Mouse (Mus musculus): ENCODE data around the gene Socs3. TPM values are rescaled to one million over a fixed set of nuclear protein-coding genes. Genes with fewer than 3 reads are reported as not detected.

Socs3 gene
- polyA plus RNA-seq, 1 experiment from 2014 or later = 8.2 TPM

DNA sequence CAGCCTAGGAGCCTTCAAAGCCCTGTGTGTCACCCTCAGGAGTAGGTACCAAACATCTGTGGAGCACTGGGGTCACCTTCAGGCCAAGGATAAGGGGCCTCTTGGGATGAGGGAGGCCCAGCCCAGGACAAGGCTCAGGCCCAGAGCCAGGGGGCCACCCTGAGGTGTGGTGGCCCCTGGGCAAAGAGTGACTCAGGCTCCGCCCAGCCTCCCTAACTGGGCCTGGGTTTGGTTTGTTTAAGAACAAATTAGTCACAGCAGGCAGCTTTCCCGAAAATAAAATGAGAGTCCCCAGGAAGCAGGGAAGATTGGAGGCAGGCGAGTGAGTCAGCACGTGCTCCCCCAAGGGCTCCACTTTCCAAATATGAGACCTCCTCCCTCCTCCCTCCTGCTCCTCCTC, 37.7 kb downstream of the Socs3 start:
- H3K27me3 ChIP-seq (ENCODE audit: control insufficient read depth, insufficient read depth, low read length) = peaks cover 13% of the 10 kb centered on the region
- peaks cover 34% of the 10 kb centered on the region for H3K4me1 ChIP-seq (ENCODE audit: control insufficient read depth, insufficient read depth, low read length)
- peak overlapping the region; percentile 11; the same call in 1 of the 2 replicates for H3K27ac ChIP-seq (ENCODE audit: low read length)
- H3K36me3 ChIP-seq (ENCODE audit: control insufficient read depth, insufficient read depth) = no peaks in the 10 kb centered on the region
- no peak overlapping the region for H3K4me3 ChIP-seq (ENCODE audit: low read length)
- no peak overlapping the region for H3K9ac ChIP-seq (ENCODE audit: low read length)
- 50% methylated on average over 4 of the region's 4 CpGs for WGBS
- no peak for ATAC-seq (replicated peaks; ENCODE audit: extremely low read depth, insufficient read depth, low FRiP score)
- H3K4me2 ChIP-seq (ENCODE audit: low read depth, low read length) = no peak overlapping the region
- no peaks in the 10 kb centered on the region for H3K9me3 ChIP-seq (replicated peaks; ENCODE audit: control insufficient read depth, low read length)

DNA sequence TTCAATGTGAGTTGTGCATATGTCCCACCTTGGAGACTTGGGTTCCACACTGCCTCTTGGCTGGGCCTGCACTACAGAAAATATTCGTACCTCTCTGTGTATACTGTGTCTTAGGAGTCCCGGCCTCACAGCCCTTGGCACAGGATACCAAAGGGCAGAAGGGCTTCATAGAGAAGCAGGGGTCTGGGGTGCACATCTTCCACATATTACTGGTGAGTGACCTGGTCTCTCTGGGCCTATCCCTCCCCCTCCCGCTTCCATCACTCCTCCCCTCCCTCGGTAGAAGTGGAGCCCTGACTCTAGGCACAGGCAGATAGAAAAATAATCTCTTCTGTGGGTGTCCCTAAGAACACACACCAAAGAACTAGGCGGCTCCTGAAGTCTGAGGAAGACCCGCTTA, 38.3 kb downstream of the Socs3 start:
- ATAC-seq (replicated peaks; ENCODE audit: extremely low read depth, insufficient read depth, low FRiP score) = no peak
- peaks cover 32% of the 10 kb centered on the region for H3K4me1 ChIP-seq (ENCODE audit: control insufficient read depth, insufficient read depth, low read length)
- H3K9me3 ChIP-seq (replicated peaks; ENCODE audit: control insufficient read depth, low read length) = no peaks in the 10 kb centered on the region
- 75% methylated on average over 6 of the region's 6 CpGs for WGBS
- no peak overlapping the region for H3K4me2 ChIP-seq (ENCODE audit: low read depth, low read length)
- 0 out of 2 replicates have a peak overlapping the region, but pooled peaks have one; percentile 11 for H3K27ac ChIP-seq (ENCODE audit: low read length)
- no peak overlapping the region for H3K4me3 ChIP-seq (ENCODE audit: low read length)
- H3K9ac ChIP-seq (ENCODE audit: low read length) = no peak overlapping the region
- peaks cover 13% of the 10 kb centered on the region for H3K27me3 ChIP-seq (ENCODE audit: control insufficient read depth, insufficient read depth, low read length)
- no peaks in the 10 kb centered on the region for H3K36me3 ChIP-seq (ENCODE audit: control insufficient read depth, insufficient read depth)

DNA sequence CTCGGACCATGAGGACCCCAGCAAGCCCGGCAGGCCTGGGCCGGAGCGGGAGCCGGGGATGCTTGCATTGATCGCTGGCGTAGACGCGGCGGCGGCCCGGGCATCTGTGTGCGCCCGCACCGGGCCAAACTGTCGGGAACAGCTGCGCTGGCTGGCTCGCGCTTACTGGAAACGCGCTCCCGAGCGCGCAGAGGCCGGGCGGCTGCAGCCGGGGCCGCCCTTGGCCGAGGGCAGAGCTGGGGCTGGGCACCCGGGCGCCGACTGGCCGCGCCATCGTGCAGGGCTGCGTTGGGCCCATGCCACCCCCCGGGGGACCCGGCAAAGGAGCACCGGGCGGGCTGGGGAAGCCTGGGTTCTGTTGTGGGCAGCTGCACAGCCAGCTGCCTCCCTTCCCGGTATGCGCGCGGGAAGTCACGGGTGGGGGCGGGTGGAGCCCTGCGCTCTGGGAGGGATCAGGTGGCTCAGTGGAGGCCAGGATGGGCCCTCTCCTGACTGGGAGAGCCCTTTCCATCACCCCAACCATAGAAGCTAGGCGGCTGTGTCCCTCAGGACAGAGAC, 39.0 kb downstream of the Socs3 start:
- Histone ChIP-seq H3K4me3 (ENCODE audit: low read length) (peak overlapping the region; percentile 55), H3K4me2 (ENCODE audit: low read depth, low read length) (peak overlapping the region; percentile 85), H3K27ac (ENCODE audit: low read length) (no peak overlapping the region), H3K9me3 (replicated peaks; ENCODE audit: control insufficient read depth, low read length) (no peaks in the 10 kb centered on the region), H3K27me3 (ENCODE audit: control insufficient read depth, insufficient read depth, low read length) (peaks cover 13% of the 10 kb centered on the region), H3K36me3 (ENCODE audit: control insufficient read depth, insufficient read depth) (no peaks in the 10 kb centered on the region), H3K4me1 (ENCODE audit: control insufficient read depth, insufficient read depth, low read length) (peaks cover 25% of the 10 kb centered on the region), H3K9ac (ENCODE audit: low read length) (peak overlapping the region; percentile 69)
- peak; percentile 30; the same call in 1 of the 2 replicates for ATAC-seq (replicated peaks; ENCODE audit: extremely low read depth, insufficient read depth, low FRiP score)
- 2% methylated on average over 48 of the region's 48 CpGs for WGBS

DNA sequence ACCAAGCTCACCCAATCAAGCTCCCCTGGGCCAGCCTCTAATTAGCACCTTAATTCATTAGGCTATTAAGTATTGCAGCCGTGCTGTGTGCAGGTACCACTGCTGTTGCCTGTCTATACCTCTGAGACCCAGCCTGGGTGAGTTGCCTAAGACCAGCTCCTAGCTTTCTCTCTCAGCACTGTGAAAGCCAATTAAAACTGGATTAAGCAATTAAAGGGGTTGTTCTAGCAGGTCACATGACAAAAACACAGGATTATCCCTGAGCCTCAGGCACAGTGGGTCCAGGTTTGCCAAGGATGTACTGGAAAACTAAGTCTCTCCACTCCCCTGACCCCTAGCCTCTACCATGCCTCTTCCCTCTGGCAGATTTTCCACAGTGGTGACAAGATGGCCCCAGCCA, 44.3 kb downstream of the Socs3 start:
- Histone ChIP-seq H3K27me3 (ENCODE audit: control insufficient read depth, insufficient read depth, low read length) (peaks cover 9% of the 10 kb centered on the region), H3K4me2 (ENCODE audit: low read depth, low read length) (no peak overlapping the region), H3K27ac (ENCODE audit: low read length) (no peak overlapping the region), H3K4me3 (ENCODE audit: low read length) (no peak overlapping the region), H3K4me1 (ENCODE audit: control insufficient read depth, insufficient read depth, low read length) (no peaks in the 10 kb centered on the region), H3K36me3 (ENCODE audit: control insufficient read depth, insufficient read depth) (no peaks in the 10 kb centered on the region), H3K9me3 (replicated peaks; ENCODE audit: control insufficient read depth, low read length) (no peaks in the 10 kb centered on the region), H3K9ac (ENCODE audit: low read length) (no peak overlapping the region)
- 89% methylated on average over 1 of the region's 1 CpGs for WGBS
- ATAC-seq (replicated peaks; ENCODE audit: extremely low read depth, insufficient read depth, low FRiP score) = no peak

DNA sequence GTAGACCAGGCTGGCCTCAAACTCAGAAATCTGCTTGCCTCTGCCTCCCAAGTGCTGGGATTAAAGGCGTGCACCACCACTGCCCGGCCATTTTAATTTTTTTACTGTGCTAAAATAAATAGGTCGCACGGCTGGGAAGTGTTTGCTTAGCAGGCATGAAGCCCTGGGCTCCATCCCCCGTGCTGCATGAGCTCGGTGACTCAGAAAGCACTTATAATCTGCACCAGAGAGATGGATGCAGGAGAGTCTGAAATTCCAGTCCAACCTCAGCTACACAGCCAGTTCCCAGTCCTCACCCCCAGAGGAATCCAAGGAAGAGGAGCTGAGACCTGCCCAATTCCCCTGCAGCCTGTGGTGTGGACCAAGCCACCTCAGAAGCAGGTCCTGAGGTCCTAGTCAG, 45.4 kb downstream of the Socs3 start:
- Histone ChIP-seq H3K27ac (ENCODE audit: low read length) (no peak overlapping the region), H3K9ac (ENCODE audit: low read length) (no peak overlapping the region), H3K4me2 (ENCODE audit: low read depth, low read length) (no peak overlapping the region), H3K4me3 (ENCODE audit: low read length) (no peak overlapping the region), H3K9me3 (replicated peaks; ENCODE audit: control insufficient read depth, low read length) (no peaks in the 10 kb centered on the region), H3K27me3 (ENCODE audit: control insufficient read depth, insufficient read depth, low read length) (no peaks in the 10 kb centered on the region), H3K36me3 (ENCODE audit: control insufficient read depth, insufficient read depth) (no peaks in the 10 kb centered on the region), H3K4me1 (ENCODE audit: control insufficient read depth, insufficient read depth, low read length) (peaks cover under 1% of the 10 kb centered on the region; the same call in 1 of the 2 replicates)
- ATAC-seq (replicated peaks; ENCODE audit: extremely low read depth, insufficient read depth, low FRiP score) = no peak
- 72% methylated on average over 6 of the region's 6 CpGs for WGBS

DNA sequence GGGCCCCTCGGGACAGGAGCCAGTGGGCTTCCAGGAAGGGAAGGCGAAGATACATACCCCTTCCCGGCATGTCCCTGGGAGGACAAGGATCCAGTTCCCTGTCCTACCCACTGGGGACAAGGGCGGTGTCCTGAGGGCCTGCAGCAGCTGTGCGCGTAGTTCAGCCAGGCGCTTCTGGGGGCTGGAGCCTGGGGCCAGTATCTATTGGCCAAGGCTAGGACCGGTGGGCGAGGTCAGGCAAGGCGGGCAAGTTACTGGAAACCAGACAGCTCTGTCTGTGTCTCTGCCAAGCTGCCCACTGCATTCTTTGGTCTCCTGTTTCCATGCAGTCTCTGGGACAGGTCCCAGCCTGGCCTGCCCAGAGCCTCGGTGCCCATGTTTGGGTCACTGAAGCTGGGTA, 46.6 kb downstream of the Socs3 start:
- Histone ChIP-seq H3K36me3 (ENCODE audit: control insufficient read depth, insufficient read depth) (no peaks in the 10 kb centered on the region), H3K4me3 (ENCODE audit: low read length) (no peak overlapping the region), H3K9me3 (replicated peaks; ENCODE audit: control insufficient read depth, low read length) (no peaks in the 10 kb centered on the region), H3K27me3 (ENCODE audit: control insufficient read depth, insufficient read depth, low read length) (no peaks in the 10 kb centered on the region), H3K4me1 (ENCODE audit: control insufficient read depth, insufficient read depth, low read length) (peaks cover 7% of the 10 kb centered on the region; the same call in 1 of the 2 replicates), H3K4me2 (ENCODE audit: low read depth, low read length) (no peak overlapping the region), H3K27ac (ENCODE audit: low read length) (no peak overlapping the region), H3K9ac (ENCODE audit: low read length) (no peak overlapping the region)
- ATAC-seq (replicated peaks; ENCODE audit: extremely low read depth, insufficient read depth, low FRiP score) = no peak
- WGBS = 78% methylated on average over 11 of the region's 11 CpGs

DNA sequence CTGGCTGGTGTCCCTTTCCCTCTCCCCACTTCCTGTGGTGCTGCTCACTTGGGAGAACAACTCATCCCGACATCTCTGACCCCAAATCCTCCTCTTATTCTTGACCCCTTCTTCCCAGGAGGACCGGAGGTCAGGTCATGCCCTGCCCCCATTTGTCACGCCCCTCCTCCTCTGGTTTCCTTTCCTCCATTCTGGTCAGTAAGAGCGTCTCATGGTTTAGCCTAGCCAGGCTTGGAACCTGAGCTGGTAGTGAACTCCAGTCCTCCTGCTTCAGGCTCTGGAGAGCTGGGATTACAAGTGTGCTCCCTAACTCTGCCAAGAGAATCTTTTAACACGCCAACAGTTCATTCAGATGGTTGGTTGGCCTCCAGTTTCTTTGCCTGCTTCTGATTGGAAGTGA, 50.6 kb downstream of the Socs3 start:
- H3K27me3 ChIP-seq (ENCODE audit: control insufficient read depth, insufficient read depth, low read length) = no peaks in the 10 kb centered on the region
- no peak for ATAC-seq (replicated peaks; ENCODE audit: extremely low read depth, insufficient read depth, low FRiP score)
- 33% methylated on average over 5 of the region's 5 CpGs for WGBS
- no peaks in the 10 kb centered on the region for H3K36me3 ChIP-seq (ENCODE audit: control insufficient read depth, insufficient read depth)
- no peak overlapping the region for H3K4me3 ChIP-seq (ENCODE audit: low read length)
- peaks cover 11% of the 10 kb centered on the region for H3K9me3 ChIP-seq (replicated peaks; ENCODE audit: control insufficient read depth, low read length)
- H3K9ac ChIP-seq (ENCODE audit: low read length) = no peak overlapping the region
- no peak overlapping the region for H3K27ac ChIP-seq (ENCODE audit: low read length)
- H3K4me1 ChIP-seq (ENCODE audit: control insufficient read depth, insufficient read depth, low read length) = peaks cover 7% of the 10 kb centered on the region; the same call in 1 of the 2 replicates
- no peak overlapping the region for H3K4me2 ChIP-seq (ENCODE audit: low read depth, low read length)

DNA sequence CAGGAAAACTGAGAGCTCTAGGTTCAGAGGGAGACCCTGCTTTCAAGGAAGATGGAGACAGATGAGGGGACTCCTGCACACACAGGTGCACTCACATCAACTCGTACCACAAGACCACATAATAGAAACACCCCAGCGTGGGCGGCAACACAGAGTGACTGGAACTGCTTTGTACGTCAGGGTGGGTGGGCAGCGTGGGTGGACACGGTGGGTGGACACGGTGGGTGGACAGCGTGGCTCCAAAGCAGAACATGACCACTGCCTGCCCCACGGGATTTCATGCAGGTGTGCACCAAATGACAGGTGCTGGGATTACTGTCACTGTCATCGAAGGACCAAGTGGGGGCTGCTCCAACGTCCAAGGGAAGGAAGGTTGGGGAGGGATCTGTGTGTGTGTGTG, 51.3 kb downstream of the Socs3 start:
- H3K27ac ChIP-seq (ENCODE audit: low read length) = no peak overlapping the region
- H3K4me3 ChIP-seq (ENCODE audit: low read length) = no peak overlapping the region
- H3K4me1 ChIP-seq (ENCODE audit: control insufficient read depth, insufficient read depth, low read length) = peaks cover 7% of the 10 kb centered on the region; the same call in 1 of the 2 replicates
- no peaks in the 10 kb centered on the region for H3K27me3 ChIP-seq (ENCODE audit: control insufficient read depth, insufficient read depth, low read length)
- no peak for ATAC-seq (replicated peaks; ENCODE audit: extremely low read depth, insufficient read depth, low FRiP score)
- H3K36me3 ChIP-seq (ENCODE audit: control insufficient read depth, insufficient read depth) = no peaks in the 10 kb centered on the region
- 76% methylated on average over 11 of the region's 11 CpGs for WGBS
- no peak overlapping the region for H3K9ac ChIP-seq (ENCODE audit: low read length)
- peaks cover 11% of the 10 kb centered on the region for H3K9me3 ChIP-seq (replicated peaks; ENCODE audit: control insufficient read depth, low read length)
- no peak overlapping the region for H3K4me2 ChIP-seq (ENCODE audit: low read depth, low read length)
